Mouse (Mus musculus): ENCODE data around the gene Milr1.

GRCm38 (mm10) chr11:106788775-106789459, 37.9 kb downstream of the Milr1 start, which contains the start of the genes Ddx5 and Cep95:
- peak; percentile 55 for TF ChIP-seq CTCF (IDR thresholded peaks at IDR 0.05; ENCODE audit: low read depth)
- TF ChIP-seq EP300 (IDR thresholded peaks at IDR 0.05; ENCODE audit: low read depth): peak; percentile 3; the same call in 1 of the 2 replicates
